Mouse (Mus musculus): ENCODE measurements around the gene Med22.
"Not testable (repeated sequence)": the region's sequence is repeated elsewhere in the genome, so short reads cannot be mapped to it uniquely, and the experiment has no call there.

Gene Med22

DNA sequence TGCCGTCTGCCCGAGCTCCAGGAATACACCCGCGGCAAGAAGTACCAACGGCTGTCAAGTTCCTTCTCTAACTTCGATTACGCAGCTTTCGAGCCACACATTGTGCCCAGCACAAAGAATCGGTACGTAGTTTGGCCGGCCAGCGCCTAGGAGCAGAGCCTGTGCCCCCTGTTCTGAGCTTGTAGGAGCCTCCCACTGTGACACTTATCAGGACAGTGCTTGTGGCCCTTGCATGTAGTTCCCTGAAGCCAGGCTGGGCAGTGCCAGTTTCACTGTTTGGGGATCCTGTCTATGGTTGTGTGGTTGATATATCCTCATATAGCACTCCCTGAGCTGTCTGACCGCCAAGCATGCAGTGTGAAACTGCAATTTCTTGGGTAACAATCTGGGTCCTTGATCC is 6.3 kb upstream of the Med22 start:
- no peak for DNase-seq (ENCODE audit: low spot score in 2 of 2)

DNA sequence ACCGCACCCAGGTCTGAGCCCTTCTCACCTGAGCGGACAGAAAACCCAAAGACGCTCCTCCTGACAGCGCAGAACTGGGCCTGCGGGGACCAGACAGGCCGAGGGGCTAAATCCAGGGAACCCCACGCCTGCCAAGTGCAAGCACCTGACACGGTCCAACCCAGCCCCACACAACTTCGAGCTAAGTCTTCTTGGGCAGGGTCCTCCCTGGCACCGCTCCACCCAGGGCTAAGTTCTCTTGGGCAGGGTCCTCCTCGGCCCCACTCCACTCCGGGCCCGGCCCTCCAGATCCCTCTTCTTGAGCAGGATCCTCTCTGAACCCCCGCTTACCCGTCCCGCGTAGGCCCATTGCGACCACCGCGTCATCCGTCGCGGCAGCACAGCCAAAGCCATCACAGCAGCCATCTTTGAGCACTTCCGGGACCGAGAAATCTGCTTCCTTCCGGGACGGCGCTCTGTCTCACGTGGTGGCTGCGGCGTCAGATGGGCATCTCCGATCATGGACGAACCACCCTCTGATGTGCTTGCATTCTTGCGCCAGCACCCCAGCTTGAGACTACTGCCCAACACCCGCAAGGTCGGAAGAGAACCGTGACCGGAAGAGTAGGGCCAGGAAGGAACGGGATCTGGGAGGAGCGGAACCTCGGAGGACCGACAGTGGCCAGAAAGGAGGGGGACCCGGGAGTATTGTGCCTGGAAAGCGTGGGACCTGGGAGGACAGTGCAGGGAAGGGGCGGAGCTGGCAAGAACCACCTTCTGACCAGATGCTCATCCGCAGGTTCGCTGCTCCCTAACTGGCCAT is 5.7 kb upstream of the Med22 start, which contains the start of the genes Surf2 and Surf1:
Gene Surf2 (plus strand): TSS at position 441 of the 802 bp plus-strand sequence.
Gene Surf1 (minus strand): TSS at position 604 of the 802 bp plus-strand sequence.
- DNase-seq (ENCODE audit: low spot score in 2 of 2): peak; percentile 64 to 74

DNA sequence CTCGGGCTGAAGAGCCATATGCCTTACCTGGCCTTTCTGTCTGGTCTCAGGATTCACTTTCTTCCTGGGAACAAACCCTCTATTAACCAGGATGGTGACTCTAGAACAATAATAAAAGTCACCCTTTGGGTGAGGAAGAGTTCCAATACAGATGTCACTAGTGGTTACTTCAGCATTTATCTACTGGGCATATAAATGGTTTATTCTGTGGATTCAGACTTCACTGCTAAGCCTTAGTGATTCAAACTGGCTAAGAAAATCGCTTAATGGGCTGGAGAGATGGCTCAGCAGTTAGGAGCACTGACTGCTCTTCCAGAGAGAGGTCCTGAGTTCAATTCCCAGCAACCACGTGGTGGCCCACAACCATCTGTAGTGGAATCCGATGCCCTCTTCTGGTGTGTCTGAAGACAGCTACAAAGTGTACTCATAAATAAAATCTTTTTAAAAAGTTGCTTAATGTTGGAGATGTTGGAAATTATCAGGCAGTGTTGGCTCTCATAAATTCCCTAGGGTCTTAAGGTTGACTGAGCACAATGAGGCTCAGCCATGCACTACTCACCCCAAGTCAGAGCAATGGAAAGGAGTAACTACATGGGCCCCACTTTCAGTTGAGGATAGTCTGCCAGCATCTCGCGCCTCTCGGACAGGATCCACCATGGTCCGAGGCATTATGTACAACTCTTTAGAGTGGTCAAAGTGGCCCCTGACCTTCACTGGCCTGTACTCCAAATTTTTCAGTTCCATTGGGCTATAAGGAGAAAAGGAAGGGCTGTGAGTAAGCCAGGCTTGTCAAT is 3.9 kb upstream of the Med22 start:
- no peak for DNase-seq (ENCODE audit: low spot score in 2 of 2)

DNA sequence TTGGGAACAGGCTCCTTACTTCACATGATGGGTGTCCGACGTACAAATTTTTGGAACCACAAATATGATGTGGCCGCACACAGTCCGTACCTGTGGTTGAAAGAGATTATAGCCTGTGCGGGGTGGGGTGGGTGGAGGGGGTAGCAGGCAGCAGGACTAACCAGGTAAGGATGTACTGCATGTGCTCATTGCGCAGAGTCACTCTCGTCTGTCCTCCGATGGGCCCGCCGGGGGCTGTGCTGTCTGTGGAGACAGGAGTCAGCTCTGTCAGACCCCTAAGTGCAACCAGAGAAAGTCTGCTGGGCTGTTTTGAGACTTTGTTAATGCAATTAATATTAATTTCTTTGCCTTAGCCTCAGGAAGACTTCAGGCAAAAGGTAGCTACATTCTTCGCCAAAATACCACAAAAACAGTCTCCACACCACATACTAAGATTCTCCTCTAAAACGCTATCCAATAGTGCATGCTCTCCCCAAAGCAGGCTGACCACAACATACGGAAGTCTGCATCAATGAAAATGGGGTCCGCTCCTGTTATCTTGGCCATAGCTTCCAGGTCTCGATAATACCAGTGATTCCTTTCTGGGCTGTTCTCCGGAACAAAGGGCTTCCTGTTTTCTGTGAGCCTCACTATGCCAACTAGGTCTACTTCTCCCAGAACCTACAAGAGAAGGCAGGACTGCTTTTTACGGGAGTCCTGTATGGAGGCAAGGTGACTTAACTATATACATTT is 3.1 kb upstream of the Med22 start:
- DNase-seq (ENCODE audit: low spot score in 2 of 2): no peak

DNA sequence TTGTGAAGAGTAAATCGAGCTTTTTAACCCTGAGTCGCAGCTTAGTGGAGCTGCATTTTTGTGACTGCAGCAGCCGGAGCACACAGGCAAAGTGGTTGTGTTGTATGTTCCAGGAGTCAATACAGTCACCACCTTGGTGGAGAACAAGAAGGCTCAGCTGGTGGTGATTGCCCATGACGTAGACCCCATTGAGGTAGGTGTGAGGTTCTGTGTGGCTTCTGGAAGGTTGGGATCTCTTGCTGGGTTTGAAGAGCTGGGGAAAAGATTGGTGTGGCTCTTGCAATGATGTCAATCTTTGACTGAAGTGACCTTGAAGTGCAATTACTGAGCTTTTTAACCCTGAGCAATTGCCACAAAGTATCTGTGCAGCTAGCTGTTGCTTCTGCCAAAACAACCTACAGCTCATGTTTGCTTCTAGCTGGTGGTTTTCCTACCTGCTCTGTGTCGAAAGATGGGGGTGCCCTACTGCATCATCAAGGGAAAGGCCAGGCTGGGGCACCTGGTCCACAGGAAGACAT is 1.8 kb upstream of the Med22 start:
- DNase-seq (ENCODE audit: low spot score in 2 of 2): no peak

DNA sequence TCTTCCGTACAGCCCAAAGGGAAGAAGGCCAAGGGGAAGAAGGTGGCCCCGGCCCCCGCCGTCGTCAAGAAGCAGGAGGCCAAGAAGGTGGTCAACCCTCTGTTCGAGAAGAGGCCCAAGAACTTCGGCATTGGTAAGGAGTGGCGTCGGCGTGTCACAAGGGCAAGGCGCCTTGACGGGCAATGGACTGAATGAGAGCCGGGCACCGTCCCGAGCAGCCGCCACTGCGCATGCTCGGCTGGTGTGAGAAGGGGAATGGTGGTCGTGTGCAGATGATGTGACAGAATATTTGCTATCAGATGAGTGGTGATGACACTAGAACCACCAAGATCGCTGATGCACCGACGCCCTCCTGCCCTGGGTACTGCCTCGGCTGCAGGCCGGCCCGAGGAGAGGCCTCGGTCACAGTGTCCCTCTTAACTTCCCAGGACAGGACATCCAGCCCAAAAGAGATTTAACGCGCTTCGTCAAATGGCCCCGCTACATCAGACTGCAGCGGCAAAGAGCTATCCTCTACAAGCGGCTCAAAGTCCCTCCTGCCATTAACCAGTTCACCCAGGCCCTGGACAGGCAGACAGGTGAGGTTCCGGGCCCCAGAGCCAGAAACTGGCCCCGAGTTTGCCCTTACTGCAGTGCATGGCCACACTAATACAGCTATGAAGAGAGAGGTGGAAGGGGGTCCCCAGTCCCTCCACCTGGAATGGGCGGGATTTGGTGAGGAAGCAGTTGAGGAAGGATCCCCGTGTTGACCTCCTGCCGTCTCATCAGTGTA is 703 bp upstream of the Med22 start:
- DNase-seq (ENCODE audit: low spot score in 2 of 2): peak in 1 of 2 experiments; percentile 75

DNA sequence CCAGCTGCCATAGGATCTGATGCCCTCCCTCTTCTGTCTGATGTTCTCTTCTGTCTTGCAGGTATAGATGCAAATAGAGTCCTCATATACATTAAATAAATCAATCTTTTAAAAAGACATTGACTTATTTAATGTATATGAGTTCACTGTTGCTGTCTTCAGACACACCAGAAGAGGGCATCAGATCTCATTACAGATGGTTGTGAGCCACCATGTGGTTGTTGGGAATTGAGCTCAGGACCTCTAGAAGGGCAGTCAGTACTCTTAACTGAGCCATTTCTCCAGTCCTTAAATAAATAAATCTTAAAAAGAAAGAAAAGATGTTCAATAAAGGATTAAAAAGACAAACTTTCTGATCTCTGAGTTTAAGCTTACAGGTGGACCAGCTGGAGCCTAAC is 1.1 kb downstream of the Med22 start:
- no peak for DNase-seq (ENCODE audit: low spot score in 2 of 2)

DNA sequence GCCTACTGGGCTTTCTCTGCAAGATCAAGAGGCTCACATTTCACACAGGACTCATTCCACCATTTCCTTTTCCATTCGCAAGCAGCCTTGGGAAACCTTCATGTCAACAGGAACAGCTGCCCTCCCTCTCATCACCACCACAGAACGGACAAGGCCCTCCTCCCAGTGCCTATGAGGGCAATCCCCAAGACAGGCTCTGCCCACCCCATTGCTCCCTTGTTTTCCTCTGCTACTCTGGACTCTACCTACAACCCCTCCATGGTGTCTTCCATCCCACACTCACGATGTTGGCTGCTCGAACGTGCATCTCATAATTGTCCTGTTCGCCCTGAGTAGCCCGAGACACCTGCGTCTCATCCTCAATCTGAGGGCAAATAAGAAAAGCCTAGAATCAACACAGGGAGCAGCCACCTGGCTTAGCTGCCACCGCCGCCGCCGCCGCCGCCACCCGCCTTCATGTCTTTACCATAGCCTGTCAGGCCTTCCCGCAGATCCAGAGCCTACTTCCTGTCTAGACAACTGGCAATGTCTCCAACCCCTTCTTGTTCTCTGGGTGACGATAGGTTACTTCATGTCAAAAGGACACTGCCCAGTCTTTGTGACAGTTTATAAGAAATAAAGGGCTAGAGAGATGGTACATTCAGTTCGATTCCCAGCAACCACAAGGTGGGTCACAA is 1.6 kb downstream of the Med22 start:
- DNase-seq (ENCODE audit: low spot score in 2 of 2): no peak

DNA sequence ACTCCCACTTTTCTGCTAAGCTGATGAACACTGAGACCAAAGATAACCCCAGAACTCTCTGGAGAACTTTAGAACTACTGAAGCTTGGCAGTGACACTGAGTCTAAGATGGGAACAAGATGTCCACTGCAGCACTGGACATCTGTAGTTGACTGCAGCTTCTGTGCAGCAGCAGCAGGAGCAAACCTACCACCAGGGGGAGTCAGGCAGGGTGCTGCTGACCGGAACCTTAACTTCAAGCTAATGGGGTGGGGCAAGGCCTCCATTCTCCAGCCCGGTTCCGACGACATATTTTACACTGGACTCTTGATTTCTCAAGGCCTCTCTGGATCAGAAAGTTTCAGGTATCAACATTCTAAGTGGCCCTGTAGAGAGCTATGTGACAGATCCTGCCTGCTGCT is 3.4 kb downstream of the Med22 start:
- DNase-seq (ENCODE audit: low spot score in 2 of 2): no peak

DNA sequence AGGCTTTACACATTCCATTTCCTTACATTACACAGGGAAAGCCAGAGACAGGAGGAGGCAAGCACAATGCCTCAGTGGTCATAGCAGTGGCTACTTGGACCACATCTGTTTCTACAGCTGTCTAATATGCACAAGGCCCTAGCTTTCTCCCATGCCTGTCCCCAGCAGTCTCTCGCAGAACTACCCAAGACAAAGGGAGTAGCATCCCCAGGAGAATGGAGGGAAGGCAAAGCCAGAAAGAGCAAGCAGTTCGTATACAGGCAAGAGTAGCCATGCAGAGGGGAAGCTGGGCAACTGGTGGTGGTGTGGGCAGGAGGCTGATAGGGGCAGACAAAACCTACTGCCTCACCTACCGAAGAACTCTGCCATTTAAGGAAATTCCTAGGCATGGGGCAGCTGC is 4.0 kb downstream of the Med22 start:
- DNase-seq (ENCODE audit: low spot score in 2 of 2): no peak

DNA sequence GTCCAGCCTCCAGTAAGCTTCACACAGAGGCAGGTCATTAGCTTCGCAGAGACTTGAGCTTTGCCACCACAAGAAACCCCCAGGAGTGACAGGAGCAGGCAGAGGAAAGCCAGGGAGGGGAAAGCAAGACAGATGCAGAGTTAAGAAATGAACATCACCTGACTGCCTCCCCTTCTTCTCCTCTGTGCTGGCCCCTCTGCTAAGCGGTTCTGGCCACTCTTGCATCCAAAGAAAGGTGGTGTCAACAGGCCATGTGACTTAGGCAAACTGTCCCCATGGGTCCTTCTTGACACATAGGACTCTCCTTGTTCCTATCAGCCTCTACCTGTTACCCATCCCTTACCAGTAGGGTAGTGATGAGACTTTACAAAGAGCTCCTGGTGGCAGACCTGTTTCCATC is 4.5 kb downstream of the Med22 start:
- DNase-seq (ENCODE audit: low spot score in 2 of 2): no peak

DNA sequence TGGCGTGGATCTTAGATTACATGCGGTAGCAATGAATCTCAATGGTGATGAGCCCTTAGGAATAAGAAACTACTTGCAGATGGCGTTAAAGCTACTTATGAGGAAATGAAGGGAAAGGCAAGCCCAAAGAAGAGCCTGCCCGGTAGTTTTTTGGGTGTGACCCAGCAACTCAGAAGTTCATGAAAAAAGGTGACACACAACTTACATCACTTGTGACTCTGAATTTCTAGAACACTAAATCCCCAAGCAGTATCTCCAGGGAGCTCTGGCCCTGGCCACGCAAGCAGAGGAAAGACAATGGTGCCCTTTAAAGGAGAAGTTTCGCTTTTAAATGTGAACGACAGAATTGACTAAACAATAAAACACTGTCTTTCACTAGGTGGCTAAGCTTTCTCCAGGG is 7.2 kb downstream of the Med22 start:
- DNase-seq (ENCODE audit: low spot score in 2 of 2): no peak

DNA sequence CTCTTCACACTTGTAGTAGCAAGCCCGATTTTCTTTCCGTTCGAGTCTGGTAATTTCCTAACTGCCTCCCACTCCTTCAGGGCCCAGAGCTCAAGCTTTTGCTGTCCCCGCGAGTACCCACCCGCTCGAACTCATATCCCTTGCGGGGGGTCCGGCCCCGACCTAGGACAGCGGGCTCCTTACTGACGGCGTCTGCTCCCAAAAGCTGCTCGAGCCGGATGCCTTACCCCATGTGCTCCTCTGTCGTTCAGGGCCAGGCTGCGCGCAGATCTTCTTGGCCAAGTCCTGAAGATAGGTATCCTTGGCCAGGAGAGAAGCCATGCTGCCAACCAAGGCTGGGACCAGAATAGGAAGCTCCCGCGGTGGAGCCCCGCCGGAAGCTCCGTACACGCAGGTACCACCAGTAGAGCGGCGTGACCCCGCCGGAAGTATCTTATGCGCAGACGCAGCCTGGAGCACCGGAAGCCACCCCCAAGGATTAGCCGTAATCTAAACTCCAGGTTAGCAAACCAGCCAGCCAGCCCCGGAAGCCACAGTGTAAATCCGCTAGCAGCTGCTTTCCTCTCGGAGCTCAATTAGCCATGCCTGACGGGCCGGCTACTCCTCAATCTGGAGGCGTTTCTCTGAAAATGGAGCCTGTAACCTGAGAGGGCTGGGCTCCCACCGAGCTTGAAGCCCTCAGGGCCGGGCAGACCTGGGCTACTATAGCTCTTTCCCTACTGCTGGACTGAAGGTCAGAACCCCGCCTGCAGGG is 7.8 kb downstream of the Med22 start, which contains the start of gene Surf6:
Gene Surf6 (minus strand): TSS at position 413 of the 754 bp plus-strand sequence.
- peak; percentile 79 to 87 for DNase-seq (ENCODE audit: low spot score in 2 of 2)

DNA sequence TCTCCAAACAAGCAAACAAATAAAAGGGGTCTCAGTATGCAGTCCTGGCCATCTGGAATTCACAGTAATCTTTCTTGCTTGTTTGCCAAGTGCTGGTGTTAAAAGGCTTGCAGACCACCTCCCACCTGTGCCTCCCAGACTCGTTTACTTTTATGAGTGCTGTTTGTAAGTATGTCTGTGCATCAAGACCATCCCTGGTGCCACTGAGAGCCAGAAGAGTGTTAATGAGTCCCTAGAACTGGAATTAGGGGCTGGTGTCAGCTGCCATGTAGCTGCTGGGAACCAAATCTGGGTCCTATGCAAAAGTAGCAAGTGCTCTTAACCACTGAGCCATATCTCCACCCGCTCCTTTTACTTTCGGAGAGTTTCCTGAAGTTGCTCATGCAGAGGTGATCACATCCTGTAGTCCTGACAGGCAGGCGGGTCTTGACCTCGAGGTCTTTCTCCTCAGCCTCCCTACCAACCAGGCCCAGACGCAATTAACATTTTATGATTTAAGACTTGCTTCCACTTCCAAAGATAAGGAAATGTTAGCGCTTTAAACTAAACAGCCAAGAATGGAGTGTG is 8.6 kb downstream of the Med22 start:
- DNase-seq (ENCODE audit: low spot score in 2 of 2): no peak

DNA sequence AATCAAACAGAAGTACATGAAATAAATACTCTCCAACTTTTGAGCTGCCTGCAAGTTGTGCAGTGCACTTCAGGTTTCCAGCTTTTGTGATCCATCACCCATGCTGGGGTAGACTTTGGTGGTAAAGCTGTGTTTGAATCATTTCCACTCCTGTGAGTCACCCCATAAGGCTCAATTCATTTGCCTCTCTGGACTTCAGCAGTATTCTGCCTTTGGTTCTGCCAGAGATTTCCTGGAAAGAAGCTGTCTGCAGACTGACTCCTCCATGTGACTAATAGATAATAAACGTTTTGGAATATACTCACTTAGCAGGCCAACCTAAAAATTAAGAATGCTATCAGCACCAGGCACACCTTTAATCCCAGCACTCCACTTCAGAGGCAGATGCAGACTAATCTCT is 9.7 kb downstream of the Med22 start:
- DNase-seq (ENCODE audit: low spot score in 2 of 2): no peak

DNA sequence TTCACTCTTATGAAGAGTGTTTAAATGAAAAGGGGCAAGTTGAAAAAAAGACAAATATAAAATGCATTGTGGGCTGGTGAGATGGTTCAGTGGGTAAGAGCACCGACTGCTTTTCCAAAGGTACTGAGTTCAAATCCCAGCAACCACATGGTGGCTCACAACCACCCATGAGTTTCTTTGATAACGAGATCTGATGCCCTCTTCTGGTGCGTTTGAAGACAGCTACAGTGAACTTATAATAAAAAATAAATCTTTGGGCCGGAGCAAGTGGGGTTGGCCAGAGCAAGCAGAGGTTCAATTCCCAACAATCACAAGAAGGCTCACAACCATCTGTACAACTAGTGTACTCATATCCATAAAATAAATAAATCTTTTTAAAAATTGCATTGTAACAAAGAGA is 14.6 kb downstream of the Med22 start:
- no peak for DNase-seq (ENCODE audit: low spot score in 2 of 2)

DNA sequence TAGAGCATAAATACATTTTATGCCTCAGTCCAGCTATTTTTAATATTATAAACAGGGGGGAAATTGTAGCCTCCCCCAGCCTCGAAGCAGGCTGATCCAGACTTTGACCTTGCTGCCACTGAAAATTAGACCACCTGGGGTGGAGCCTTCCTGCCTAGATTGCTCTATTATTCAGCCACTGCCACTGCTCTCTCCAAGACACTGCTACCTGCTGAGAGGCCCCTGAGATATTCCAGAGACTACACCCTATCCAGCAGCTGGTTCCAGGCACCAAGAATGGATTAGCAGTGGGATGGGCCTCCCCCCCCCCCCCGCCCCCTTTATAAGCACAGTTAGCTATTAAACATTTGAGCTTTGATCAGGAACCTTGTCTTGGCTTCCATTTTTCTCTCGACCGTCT is 24.3 kb downstream of the Med22 start:
- not testable (repeated sequence) for DNase-seq (ENCODE audit: low spot score in 2 of 2)

DNA sequence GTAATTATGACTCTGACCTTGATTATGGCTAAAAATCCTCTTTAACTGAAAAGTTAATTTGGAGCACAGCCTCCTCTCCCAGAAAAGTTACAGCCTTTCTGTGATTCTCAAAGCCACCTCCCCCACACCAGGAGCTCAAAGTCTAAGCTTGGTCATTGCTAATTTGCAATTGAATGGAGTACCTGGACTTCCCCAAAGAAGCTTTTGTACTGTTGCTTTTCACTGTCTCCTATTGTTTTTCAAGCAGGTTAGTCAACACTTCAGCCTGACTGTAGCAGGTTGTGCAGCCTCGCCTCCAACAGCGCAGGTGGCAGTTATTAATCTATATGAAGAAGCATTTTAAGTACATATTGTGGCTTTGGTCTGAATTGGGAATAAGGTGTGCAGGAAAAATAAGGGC is 24.9 kb downstream of the Med22 start:
- DNase-seq (ENCODE audit: low spot score in 2 of 2): not testable (repeated sequence)

DNA sequence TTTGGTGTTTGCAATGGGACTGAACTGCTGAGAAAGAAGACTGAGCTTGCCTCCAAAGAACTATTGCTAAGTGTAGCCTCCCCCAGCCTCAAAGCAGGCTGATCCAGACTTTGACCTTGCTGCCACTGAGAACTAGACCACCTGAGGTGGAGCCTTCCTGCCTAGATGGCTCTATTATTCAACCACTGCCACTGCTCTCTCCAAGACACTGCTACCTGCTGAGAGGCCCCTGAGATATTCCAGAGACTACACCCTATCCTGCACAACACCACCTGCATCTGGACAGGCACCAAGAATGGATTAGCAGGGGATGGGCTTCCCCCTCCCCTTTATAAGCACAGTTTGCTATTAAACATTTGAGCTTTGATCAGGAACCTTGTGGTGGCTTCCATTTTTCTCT is 31.9 kb downstream of the Med22 start:
- no peak for DNase-seq (ENCODE audit: low spot score in 2 of 2)

DNA sequence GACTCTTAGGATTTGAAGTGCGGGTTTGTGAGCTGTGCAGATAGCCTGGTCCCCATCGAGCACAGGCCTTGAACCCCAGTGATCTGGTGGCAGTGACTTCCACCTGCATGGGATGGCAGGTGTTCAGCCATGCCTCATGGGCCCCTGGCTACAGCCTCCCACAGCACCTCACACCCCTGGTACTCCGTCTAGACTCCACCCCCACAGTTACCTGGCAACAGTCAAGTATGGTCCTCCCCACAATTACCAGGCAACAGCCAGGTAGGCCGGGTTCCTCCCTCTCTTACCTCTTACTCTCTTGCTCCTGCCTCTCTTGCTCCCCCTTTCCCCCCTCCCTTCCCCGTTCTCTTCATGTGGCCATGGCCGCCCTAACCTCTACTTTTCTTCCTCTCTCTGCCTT is 39.8 kb downstream of the Med22 start:
- DNase-seq (ENCODE audit: low spot score in 2 of 2): no peak

Measured in cerebellum, postnatal 4 days (tissue).